Mouse (Mus musculus) cortical plate, adult 2 months (tissue): ENCODE data around the gene Zscan26.
"Not testable (repeated sequence)": the region's sequence is repeated elsewhere in the genome, so short reads cannot be mapped to it uniquely, and the experiment has no call there.

Experiments used
- CTCF ChIP-seq: fragments of 200-500 bp; IDR thresholded peaks from 2 replicates; pipeline ENCODE4 v1.5.1; 2011; ENCODE audit warnings: mild to moderate bottlenecking, control low read depth, low read length; ENCODE audit not compliant: insufficient read depth; ENCODE audit errors: extremely low read depth
- POLR2A ChIP-seq: fragments of 200-500 bp; IDR thresholded peaks from 2 replicates; pipeline ENCODE4 v1.6.1; 2011; ENCODE audit warnings: mild to moderate bottlenecking, low read length, control low read depth; ENCODE audit not compliant: insufficient read depth; ENCODE audit errors: extremely low read depth

DNA sequence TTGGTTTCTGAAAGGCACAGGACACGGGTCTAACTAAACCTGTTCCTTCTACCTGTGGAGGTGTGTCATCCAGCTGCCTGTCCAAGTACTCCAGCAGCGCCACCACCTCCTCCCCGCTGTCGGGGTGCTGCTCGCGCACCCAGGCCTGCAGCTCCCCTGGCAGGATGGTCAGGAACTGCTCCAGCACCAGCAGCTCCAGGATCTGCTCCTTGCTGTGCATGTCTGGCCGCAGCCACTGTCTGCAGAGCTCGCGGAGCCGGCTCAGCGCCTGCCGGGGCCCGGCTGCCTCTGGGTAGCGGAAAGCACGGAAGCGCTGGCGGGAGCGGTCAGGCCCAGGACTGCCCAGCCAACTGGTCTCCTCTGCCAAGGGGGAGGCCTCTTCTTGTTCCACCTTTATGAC is 57.5 kb downstream of the Zscan26 start:
- not testable (repeated sequence) for TF ChIP-seq CTCF, POLR2A
